Mouse (Mus musculus): Measurements from ENCODE around the gene Kcnd1. TPM values are rescaled to one million over a fixed set of nuclear protein-coding genes. Genes with fewer than 3 reads are reported as not detected.
A peak's percentile ranks its signal among the peaks of the same experiment; 100 is the strongest.
"Not testable (repeated sequence)": the region's sequence is repeated elsewhere in the genome, so short reads cannot be mapped to it uniquely, and the experiment has no call there.

Kcnd1 gene
- total RNA-seq (2021), result 10 to 100 TPM; 11.8 to 12.0 TPM
- long read RNA-seq, full-length matches to known transcripts, result 1 of 7 reads
- long read RNA-seq, partial matches to known transcripts, result 2 of 7 reads
- long read RNA-seq, other reads (novel, unspliced or antisense), result 4 of 7 reads

DNA sequence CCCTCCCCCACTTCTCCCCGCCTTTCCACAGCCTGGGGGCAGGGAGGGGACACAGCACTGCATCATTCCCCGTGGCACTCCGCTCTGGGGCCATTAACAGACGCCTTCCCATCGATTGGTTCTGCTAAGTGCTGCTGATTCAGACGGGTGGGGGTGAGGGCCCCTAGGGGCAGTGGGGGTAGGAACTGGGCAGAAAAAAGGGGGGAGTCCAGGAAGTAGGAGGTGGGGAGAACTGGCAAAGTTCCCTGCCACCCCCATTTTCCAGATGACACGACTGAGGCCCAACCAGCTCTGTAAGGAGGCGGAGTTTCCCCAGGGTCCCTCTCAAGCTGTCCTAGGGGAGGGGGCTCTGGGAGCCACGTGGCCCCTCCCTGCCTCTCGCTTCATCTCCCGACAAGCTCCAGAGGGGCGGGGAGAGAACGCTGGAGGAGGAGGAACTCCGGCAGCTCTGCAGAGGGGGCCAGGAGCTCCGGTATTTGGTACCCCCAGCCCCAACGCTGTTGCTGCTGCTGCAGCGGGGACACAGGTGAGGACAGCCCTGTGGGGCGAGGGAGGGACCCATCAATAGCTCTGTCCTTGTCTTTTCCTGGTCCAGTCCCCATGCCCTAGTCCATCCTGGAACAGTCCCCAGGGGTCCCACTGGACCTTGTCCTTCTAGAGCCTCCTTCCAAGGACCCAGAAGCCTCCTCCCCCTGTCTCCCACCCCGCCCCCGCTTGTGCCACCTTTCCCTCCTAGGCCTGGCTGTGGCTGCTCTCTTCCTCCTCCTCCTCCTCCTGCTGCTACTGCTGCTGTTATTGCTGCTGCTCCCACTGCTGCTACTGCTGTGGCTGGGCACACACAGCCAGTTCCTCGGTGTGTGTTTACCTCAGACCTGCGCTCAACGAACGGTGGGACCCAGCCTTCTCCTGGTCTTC is at the start of gene Kcnd1:
TSS of gene Kcnd1 (plus strand) at position 425 of the 915 bp plus-strand sequence.
- peak; percentile 50 to 67 for DNase-seq (ENCODE audit: low spot score in 2 of 2)

DNA sequence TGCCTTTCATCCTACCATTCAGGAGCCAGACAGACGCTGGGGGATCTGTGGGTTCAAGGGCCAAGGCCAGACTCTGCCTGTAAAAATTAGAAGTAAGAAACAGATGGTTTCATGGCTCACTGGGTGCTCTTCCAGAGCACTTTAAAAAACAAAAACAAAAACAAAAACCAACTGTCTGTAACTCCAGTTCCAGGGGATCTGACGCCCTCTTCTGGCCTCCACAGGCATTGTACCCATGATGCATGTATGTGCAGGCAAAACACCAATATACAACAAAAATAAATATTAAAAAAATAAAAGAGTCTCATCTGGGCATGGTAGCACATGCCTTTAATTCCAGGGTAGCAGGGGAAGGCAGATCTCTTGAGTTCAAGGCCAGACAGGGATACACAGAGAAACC is 49.3 kb upstream of the Kcnd1 start:
- no peak for DNase-seq (ENCODE audit: low spot score in 2 of 2)

DNA sequence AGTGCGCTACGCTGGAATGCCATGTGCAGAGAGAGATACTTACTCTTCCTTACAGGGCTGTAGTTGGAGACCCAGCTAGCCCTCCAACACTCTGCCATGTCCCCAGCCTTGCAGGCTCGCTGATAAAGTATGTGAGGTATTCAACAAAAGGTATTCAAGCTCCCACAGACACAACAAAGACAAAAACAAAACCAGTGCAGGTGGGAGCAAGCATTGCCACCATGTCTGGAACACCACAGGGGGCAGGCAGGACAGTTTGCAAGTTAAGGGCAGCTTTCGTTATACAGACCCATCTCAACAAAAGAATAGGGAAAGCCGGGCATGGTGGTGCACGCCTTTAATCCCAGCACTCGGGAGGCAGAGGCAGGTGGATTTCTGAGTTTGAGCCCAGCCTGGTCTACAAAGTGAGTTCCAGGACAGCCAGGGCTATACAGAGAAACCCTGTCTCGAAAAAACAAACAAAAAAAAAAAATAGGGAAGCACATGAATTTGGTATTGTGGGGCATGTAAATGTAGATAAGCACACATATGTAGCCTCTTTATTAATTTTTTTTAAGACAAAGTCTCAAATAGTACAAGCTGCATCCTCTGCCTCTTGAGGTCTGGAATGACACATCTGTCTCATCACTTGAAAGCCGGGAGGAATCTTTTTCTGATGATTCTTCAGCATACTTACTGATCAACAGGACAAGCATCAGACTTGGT is 46.4 kb upstream of the Kcnd1 start:
- DNase-seq (ENCODE audit: low spot score in 2 of 2), result no peak

DNA sequence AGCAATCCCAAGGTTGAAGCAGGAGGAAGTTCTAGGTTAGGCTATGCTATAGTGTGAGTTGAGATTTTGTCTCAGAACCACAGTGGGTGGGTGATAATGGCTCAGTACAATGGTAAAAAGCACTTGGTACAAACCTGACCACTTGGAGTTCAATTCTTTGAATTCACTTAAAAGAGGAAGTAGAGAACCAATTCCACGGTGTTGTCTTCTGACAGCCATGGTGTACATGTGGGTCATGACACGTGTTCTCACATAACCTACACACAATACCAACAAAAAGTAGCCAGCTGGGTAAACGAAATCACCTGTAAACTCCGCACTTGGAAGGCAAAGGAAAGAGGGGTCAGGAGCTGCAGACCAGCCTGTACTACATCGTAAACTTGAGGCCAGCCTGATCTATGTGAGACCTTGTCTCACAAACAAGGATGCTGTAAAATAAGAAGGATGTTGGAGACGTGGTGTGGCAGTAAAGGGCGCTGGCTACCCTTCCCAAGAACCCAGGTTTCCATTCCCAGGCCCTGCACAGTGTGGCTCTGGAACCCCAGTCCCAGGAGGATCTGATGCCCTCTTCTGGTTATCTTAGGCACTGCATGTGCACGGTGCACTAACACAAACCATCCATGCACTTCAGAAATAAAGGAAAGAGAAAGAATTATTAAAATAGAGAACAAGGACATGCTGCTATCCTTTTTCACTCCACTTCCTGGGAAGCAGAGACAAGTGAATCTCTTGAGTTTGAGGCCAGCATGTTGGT is 45.6 kb upstream of the Kcnd1 start:
- DNase-seq (ENCODE audit: low spot score in 2 of 2), result peak; percentile 57 to 66

DNA sequence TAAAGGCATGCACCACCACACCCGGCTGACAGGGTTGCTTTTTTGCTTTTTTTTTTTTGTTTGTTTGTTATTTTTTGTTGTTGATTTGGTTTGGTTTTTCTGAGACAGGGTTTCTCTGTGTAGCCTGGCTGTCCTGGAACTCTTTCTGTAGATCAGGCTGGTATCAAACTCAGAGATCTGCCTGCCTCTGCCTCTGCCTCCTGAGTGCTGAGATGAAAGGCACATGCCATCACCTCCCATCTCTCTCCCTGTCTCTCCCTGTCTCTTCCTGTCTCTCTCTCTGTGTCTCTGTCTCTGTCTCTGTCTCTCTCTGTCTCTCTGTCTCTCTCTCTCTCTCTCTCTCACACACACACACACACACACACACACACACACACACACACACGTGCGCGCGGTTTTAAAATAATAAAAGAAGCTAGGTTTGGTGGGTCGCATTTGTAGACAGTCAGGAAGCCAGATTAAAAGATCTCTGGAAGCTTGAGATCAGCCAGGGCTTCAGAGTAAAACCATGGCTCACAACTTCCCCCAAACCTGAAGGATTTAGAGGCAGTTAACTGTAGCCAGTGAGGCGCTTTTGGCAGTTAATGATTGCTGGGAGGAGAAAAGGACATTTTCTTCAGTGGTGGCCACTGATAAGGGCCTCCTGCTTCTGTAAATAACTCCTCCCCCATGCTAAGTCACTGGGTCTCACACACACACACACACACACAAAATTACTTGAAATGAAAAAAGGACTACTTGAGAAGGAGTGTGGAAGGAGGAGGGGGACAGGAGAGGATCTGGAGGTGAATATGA is 43.4 kb upstream of the Kcnd1 start:
- no peak for DNase-seq (ENCODE audit: low spot score in 2 of 2)

DNA sequence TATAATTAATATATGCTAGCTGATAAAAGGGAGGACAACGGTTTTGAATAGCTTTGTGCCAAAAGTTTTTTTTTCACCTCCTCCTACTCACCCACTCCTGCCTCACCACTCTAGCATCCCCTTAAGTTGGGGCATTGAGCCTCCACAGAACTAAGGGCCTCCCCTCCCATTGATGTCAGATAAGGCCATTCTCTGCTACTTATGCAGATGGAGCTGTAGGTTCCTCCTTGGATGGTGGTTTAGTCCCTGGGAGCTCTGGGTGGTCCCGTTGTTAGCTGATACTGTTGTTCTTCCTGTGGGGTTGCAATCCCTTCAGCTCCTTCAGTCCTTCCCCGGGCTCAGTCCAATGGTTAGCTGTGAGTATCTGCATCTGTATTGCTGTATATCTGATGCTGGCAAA is 42.8 kb upstream of the Kcnd1 start:
- no peak for DNase-seq (ENCODE audit: low spot score in 2 of 2)

DNA sequence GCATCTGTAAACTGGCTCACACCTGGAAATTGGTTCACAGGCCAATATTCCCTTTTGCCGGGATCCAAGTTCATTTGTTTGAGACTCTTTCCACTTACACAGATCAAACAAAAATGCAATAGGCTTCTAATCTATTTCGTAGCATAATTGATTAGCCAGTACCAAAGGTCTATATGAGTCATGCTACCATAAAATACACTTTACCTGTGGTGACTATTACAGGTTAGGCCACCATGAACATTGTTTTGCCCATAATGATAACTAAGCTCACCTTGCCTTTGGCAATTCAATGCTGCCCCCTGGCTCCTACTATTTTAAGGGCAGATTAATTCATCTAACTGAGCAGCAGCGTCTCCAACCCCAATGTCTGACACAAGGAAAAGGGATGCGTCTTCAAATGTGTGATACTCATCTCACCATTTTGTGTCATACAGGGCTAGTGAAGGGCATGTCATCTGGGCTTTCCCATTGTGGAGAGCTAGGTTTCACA is 39.4 kb upstream of the Kcnd1 start:
- DNase-seq (ENCODE audit: low spot score in 2 of 2), result no peak

DNA sequence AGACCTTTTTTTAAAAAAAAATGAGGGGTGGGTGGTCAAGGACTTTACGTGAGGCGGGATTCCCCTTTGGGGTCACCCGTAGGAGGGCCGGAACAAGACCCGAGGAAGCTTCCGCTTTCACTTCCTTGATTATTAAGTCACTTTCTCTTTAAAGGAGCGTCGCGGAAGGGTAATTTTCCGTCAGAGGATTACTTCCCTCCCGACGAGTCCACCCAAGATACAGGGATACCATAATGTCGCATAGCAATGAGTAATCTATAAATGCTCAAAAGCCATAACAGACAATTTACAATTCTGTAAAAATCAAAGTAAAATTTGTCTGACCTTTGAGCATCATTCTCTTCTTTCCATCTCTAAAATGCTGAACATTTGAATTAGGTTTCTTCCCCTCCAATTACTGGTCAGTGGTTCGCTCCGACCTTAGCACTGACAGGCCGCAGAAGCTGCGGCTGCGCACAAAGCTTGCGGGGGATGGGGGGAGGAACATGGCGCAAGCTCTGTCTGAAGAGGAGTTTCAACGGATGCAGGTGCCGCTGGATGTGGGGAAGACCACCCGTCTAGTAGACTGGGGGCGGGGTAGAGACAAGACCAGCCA is 32.5 kb upstream of the Kcnd1 start, which contains the start of gene Gripap1:
TSS of gene Gripap1 (plus strand) at position 224 of the 595 bp plus-strand sequence.
- DNase-seq (ENCODE audit: low spot score in 2 of 2), result peak; percentile 64 to 74

DNA sequence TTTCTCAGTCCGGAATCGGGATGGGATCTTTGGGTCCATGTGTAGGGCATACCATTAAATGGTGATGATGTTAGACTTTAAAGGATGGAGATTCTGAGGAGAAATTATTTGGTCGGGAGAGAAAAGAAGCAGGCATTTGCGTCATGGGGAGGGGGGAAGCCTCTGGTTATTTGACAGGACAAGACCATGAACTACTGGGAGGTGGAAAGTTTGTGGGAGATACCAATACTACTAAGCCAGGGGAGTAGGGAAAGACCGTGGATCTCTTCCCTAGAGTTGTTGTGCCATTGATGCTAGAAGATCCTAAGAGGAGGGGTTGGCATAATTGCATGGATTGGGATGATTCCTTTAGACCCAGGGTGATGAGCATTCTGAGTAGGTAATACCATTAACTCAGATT is 31.8 kb upstream of the Kcnd1 start:
- DNase-seq (ENCODE audit: low spot score in 2 of 2), result no peak

DNA sequence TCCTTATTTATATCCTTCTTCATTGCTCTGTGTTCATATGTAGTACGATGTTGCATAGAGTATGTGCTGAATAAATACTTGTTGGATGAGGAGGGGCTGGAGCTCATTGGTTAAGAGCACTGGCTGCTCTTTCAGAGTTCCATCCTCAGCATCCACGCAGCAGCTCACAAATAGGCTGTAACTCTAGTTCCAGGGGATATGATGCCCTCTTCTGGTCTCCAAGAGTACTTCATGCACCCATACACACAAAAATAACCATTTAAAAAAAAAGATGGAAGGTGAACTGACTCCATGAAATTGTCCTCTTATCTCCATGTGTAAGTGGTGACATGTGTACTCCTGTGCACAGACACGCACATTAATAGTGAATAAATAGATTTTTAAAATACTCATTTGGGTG is 28.7 kb upstream of the Kcnd1 start:
- DNase-seq (ENCODE audit: low spot score in 2 of 2), result no peak

DNA sequence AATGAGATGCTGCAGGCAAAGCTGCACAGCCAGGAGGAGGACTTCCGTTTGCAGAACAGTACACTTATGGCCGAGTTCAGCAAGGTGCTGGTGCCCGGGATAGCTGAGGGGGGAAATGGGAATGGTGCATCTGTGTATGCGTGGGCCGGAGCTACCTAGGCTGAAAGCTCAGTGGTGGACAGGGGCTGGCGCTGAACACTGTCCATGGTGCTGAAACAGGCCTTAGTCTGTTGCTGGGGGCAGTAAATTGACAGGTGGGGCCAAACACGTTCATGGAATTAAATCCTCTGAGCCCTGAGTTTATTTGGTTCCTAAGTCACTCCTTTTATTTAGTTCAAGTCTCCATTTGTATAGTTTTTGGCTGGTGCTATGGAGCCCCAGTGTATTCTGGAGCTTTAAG is 27.1 kb upstream of the Kcnd1 start:
- no peak for DNase-seq (ENCODE audit: low spot score in 2 of 2)

DNA sequence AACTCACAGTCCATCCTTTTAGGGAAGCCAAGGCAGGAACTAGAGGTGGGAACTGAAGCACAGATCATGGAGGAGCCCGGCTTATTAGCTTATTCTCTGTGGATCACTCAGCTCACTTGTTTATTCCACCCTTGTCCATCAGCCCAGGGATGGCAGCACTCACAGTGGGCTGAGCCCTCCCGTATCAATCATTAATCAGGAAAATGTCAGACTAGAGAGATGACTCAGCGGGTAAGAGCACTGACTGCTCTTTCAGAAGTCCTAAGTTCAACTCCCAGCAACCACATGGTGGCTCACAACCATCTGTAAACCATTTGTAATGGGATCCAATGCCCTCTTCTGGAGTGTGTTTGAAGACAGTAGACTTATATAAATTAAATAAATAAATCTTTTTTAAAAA is 24.8 kb upstream of the Kcnd1 start:
- no peak for DNase-seq (ENCODE audit: low spot score in 2 of 2)

DNA sequence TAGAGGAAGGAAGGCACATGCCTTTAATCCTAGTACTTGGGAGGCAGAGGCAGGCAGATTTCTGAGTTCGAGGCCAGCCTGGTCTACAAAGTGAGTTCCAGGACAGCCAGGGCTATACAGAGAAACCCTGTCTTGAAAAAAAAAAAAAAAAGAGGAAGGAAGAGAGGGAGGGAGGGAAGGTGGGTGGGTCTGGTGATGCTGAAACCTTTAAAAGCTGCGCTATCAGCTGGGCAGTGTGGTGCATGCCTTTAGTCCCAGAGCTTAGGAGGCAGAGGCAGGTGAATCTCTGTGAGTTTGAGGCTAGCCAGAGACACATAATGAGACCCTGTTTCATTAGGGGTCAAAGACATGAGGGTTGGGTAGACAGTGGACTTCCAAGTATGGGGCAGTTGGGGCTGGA is 19.9 kb upstream of the Kcnd1 start:
- DNase-seq (ENCODE audit: low spot score in 2 of 2), result not testable (repeated sequence)

DNA sequence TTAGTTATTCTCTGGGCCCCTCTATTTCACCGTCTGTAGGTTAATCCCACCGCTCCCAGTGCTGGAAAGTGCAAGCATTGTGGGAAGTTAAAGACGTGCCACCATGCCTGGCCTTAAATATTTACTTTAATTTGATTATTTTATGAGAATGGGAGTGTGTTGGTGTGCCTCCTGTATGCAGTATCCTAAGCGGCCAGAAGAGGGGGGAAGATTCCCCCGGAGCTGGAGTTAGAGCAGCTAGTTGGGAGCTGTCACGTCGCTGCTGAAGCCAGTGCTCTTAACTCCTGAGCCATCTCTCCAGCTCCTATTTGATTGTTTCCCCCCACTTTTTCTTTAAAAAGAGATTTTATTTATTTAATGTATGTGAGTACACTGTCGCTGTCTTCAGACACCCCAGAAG is 7.1 kb upstream of the Kcnd1 start:
- DNase-seq (ENCODE audit: low spot score in 2 of 2), result peak; percentile 14 to 47

DNA sequence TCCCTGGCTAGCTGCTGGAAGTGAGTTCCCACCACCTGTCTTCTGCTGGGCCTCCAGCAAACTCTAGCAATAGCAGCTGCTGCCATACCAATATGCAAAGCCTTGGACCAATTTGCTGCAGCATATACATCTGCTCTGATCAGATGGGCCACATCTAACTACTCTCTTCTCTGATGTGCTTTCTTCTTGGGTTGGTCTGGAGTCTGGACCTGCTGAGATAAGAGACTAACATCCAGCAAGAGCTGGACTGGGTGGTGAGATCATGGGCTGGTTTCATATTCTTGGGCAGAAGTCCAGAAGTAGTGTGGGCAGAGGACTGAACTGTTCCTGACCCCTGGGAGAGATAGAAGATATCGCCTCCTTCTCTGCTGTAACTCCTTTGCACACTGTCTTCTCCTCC is 15.1 kb downstream of the Kcnd1 start:
- DNase-seq (ENCODE audit: low spot score in 2 of 2), result no peak

DNA sequence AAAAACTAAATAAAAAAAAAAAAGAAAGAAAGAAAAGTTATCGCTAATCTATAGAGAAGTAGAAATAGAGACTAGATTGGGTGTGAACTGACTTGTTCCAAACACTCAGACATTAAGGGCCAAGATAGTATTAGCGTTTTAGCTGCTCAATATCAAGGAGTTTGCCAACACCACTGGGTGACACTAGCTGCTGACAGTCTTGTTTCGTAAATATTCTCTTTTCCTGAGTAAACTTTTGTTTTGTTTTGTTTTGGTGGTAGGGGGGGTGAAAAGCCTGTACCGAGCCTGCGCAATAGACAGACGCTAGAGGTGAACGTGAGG is 18.7 kb downstream of the Kcnd1 start:
- DNase-seq (ENCODE audit: low spot score in 2 of 2), result no peak

DNA sequence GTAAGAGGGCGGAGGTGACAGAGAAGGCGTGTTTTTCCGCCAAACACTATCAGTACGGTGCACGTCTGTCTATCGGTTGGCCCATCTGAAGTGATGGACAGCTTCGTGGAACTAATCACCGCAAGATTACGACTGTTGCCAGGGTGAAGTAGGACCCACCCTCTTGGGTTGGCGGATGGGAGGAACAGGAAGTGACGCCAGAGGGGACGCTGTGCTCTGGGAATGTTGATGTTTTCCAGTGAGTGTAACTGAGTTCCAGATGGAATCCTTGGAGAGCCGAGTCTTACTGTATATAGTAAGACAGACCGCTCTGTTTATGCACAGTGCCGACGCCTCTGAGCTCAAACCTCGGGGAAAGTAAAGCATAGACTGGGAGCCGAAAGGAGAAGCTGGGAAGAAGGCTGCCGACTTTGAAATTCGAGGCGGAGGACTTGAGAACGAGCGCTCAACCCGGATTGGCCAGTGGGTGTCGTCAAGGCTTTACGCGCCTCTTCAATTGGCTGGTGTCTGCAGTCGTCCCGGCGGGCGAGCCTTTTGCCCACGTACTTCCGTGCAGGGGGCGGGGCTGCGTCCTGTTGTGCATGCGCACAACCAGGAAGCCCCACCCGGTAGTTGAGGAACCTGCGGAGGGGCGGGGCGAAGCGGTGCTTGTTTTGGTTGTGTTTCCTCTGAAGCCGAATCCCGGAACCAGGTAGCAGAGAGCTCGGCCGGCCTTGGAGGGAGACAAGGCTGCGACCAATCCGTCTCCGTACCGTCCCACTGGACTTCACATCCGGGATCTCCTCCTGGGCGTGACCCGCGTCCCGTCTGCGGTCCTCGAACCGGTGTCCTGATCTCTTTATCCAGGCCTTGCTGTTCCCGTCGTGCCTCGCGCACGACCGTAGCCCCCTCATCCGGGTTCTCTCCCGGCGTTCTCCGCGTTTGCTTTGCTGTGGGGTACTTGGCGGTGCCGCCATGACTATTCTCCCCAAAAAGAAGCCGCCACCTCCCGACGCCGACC is 19.4 kb downstream of the Kcnd1 start, which contains the start of gene Otud5:
TSS of gene Otud5 (plus strand) at position 202 of the 1,000 bp plus-strand sequence.
- DNase-seq (ENCODE audit: low spot score in 2 of 2), result peak; percentile 86 to 91

DNA sequence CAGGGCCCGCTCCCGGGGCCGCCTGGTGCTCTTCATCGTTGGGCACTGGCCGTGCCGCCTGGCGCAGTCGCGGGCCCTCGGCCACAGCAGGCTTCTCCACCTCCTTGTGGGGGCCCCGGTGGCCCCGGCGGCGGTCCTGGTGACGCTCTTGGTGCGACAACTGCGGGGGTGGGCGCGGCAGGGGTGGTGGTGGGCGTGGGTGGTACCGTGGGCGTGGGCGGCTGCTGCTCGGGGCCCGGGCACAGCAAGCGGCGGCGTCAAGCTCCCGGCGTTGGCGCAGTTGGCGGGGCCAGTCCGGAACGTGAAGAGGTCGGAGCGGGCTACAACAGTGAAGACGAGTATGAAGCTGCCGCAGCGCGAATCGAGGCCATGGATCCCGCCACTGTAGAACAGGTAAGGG is 20.2 kb downstream of the Kcnd1 start:
- DNase-seq (ENCODE audit: low spot score in 2 of 2), result peak; percentile 22

DNA sequence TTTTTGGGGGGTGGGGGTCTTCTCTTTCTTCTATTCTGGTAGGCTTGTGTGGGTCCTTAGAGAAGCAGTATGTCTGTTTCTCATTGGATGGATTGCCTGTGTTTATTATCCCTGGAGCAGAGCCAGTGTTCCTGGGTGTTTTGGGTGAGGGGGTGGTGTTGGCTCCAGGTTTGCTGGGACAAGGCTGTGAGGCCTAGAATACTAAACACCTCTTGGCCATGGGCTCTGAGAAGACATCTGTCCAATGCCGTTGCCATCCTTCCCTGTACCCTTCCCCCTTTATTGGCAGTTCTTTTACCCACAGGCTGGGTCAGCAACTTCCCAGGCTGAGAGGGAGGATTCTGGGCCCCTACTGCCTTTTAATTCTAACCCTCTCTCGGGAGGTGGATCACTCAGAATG is 25.8 kb downstream of the Kcnd1 start:
- peak; percentile 12 to 18 for DNase-seq (ENCODE audit: low spot score in 2 of 2)

All from layer of hippocampus, postnatal 10 days (tissue).